Mouse (Mus musculus): ENCODE data around the gene Ndufaf2.

Gene Ndufaf2

DNA sequence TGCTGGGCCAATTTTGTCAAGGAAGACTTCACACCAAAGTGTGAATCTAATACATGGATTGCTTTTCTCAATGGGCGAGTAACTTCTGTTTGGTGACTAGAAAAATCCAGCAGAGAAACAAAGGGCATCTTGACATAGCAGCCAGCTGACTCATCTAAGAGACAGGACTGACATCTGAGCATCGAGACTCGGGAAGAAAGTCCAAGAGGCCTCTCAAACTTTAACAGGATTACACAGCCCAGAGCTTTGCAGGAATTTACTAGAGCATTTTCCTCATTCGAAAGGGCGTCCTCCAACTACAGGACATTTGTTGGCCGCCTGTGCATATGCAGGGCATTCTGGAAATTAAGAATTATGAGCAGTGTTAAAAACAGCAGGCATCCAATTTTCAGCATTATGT, 119.0 kb downstream of the Ndufaf2 start:
- no peak for DNase-seq (ENCODE audit: low read depth, low spot score)

DNA sequence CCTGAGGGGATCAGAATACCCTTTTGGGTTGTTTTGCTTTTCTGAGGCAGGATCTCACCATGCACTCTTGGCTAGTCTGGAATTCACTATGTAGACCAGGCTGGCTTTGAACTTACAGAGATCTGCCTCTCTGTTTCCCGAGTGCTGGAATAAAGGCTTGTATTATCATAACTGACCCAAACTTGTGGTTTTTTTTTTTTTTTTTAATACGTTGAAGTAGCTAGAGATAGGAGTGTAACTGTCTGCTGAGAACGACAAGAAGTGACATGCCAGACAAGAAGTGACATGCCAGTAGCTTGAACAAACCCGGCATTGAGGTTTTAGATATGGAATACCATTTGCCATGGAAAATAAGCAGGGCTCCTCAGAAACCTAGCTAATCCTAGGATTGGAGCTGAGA, 125.6 kb downstream of the Ndufaf2 start:
- DNase-seq (ENCODE audit: low read depth, low spot score): no peak

DNA sequence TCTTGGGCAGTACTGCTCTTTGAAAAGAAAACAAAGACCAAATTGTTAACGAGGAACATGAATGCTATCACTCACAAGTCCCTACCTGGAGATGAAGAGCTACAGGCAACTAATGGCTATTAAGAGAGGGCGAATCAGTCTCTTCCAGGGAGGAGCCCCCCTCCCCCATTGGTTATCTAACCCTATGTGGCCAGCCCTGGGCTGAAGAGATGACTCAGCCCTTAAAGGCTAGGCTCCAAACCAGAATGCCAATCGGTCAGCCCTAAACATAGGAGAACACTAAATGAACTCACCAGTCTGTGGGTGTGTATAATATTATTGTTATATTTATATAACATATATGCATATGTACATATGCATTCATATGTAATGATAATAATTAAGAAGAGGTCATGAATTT, 132.6 kb downstream of the Ndufaf2 start:
- no peak for DNase-seq (ENCODE audit: low read depth, low spot score)

DNA sequence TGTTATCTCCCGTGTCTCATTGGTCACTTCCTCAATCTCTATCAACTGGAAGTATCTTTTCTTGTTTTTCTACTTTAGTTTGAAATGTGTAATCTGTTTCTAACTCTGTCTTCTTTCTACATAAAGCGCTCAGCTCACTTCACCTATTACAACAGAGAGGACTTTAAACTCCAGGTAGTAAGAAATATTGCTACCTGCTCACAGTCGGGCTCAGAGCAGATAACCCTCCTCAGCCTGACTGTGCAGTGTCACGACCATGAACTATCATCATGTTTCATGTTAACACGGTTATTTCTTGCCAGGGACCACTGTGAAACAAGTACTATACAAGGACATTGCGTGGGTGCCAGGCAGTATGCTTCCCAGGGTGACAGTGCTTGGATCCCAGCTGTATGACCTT, 141.1 kb downstream of the Ndufaf2 start:
- no peak for DNase-seq (ENCODE audit: low read depth, low spot score)

DNA sequence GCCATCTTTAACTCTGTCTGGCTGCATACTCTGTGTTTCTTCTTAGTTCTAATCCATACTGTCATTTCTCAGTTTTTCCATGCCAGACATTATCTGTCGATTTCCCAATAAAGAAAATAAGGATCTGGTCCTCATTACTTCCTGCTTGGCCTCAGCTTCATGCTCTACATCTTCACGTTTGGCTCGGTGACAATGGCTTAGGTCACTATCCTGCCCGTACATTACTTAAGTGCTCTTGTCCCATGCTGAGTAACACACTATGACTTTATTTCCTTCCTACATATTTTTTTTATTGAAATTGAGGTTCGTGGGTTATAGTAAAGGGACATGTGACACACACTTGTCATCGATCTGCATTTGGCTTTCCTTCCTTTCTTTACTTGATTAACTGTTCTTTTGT, 143.3 kb downstream of the Ndufaf2 start:
- DNase-seq (ENCODE audit: low read depth, low spot score): no peak

DNA sequence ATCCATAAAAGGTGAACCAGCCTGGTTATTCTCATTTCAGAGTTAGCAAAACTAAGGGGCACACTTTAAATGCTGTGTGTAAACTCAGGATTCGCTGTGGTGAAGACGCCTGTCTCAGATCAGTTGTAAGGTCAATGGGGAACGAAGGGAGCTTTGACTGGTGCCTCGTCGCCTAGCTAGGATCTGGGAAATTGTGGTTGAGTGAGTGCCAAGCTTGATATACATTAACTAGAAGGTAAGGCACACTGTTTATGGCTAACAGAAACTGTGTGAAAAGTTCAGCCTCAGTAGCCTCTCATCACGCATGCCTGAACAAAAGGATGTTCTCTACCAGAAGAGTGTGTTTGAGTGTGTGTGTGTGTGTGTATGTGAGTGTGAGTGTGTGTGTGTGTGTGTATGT, 144.6 kb downstream of the Ndufaf2 start:
- DNase-seq (ENCODE audit: low read depth, low spot score): no peak

DNA sequence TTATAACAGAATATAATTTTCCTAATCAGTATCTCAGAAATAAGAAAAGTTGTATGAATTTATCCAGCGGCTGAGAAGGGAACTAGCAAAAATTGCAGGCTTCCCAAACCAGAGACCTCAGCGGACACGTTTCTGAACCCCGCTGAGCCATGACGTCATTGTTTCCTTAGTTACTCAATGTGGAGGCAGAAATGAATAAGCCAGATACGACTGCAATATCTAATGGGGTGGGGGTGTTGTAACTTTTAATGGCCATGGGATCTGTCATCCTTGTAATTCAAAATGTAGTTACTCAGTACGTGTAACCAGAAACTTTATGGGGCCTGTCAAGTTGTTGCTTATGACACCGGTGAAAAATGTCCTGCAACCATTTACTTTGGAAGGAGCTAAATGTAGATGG, 145.3 kb downstream of the Ndufaf2 start:
- no peak for DNase-seq (ENCODE audit: low read depth, low spot score)

DNA sequence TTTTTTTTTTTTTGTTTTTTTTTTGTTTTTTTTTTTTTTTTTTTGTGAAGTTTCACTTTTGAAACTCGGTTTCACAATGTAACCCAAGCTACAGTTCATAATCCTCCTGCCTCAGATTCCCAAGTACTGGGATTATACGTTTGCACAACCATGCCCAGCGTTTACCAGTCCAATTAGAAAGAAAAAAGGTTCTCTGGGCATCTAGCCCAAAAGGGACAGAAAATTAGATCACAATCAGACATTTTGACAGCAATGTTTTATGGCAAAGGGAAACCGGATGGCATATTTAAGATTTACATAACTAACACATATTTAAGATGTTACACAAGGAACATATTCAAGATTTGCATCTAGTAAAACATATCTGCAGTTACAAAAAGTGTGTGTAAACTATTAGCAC, 150.6 kb downstream of the Ndufaf2 start:
- DNase-seq (ENCODE audit: low read depth, low spot score): no peak

DNA sequence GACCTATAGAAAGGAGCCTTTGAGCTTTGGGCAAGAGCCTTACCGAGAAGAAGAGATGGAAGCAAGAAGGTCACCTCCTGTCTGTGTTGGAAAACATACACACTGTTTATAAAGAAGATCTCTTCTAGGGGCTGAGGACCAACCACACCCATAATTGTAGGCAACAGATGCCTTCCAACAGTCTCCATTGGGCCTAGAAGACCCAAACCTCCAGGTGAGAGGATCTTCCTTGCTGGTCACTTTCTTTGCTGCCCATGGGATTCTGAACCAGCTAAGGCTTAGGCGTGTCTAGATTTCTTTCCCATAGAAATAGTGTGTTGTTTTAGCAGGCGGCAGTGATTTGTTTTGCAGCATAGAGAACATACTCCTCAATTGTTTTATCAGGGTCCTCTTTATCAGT, 162.1 kb downstream of the Ndufaf2 start:
- DNase-seq (ENCODE audit: low read depth, low spot score): no peak

DNA sequence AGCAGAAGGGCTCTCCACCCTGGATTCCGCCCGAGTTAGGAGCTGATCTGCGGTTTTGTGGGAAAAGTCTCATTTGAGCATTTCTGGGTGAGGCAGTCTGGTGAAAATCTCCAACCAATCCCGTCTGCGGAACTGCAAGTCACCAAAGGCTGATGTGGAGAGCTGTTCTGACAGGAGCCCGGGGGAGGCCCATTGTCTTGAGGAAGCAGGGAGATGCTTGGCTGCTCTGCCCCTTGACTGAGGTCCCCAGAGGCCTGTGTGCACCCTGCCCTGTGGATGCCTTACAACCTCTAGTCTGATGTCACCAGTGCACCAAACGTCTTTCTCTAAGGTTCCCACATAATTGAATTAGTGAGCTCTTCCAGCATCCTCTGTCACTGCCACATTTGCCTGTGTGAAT, 163.2 kb downstream of the Ndufaf2 start:
- DNase-seq (ENCODE audit: low read depth, low spot score): no peak

DNA sequence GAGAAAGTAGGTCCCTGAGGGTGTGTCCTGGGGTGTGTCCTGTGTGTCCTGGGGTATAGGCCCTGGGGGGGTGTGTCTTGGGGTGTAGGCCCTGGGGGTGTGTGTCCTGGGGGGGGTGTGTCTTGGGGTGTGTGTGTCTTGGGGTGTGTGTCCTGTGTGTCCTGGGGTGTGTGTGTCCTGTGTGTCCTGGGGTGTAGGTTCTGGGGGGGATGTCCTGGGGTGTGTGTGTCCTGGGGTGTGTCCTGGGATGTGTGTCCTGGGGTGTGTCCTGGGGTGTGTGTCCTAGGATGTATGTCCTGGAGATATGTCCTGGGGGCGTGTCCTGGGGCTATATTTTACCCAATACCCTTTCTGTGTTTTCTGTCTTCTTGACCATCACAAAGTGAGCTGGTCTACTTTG, 165.8 kb downstream of the Ndufaf2 start:
- no peak for DNase-seq (ENCODE audit: low read depth, low spot score)

DNA sequence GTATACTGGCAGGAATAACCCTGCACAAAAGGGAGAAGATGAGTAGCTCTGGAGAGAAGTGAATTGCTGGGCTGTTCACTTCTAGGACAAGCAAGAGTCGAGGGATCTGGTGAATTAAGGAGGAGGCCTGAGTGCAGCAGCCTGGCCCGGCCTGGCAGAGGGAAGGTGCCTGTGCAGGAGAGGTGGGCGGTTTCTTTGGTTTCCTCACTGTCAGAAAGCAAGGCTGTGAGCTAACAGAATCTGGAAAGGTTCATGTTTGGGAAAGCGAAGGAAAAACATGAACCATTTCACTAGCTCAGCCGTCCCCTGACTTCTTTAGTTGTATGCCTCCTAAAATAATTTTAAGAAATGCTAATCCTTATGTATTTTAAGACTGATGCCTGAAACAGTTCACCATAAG, 173.8 kb downstream of the Ndufaf2 start:
- no peak for DNase-seq (ENCODE audit: low read depth, low spot score)

DNA sequence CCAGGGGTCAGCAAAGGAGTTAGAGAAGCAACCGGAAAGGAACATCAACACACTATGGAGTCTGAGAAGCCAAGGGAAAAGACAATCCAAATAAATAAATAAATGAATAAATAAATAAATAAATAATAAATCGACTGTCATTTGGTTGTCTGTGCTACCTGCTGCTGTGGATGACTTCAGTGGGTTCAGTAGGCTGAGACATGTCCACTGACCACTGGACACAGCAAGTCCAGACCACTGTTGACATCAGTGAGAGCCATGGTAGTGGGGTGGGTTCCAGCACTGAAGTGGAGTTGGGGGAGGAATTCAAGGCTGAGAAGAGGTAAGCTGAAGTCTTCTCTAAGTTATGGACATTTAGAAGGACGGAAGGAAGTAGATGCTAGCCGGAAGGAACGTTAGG, 174.2 kb downstream of the Ndufaf2 start:
- no peak for DNase-seq (ENCODE audit: low read depth, low spot score)

DNA sequence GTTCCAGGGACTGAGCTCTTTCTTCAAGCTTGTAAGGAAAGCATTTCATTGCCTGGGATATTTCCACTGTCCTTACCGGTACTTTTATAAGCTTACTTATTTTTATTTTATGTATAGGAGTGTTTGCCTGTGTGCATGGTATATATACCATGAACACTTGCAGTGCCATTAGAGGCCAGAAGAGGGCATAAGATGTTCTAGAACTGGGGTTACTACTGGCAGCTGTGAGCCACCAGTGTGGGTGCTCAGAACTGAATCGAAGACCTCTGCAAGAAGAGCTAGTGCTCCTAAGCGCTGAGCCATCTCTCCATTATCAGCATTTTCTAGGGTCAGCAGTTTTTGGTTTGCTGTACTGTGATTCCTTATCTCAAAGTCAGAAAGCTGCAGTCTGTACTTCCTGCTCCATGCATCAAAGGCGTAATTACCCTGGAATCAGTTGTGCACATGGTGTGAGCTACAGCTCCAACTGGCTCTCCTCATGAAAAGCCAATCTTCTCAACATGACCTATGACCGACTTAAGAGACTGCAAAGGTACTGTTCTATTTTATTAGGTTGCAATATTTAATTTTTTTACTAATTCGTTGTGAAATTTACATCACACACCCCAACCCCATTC, 175.1 kb downstream of the Ndufaf2 start:
- DNase-seq (ENCODE audit: low read depth, low spot score): no peak

DNA sequence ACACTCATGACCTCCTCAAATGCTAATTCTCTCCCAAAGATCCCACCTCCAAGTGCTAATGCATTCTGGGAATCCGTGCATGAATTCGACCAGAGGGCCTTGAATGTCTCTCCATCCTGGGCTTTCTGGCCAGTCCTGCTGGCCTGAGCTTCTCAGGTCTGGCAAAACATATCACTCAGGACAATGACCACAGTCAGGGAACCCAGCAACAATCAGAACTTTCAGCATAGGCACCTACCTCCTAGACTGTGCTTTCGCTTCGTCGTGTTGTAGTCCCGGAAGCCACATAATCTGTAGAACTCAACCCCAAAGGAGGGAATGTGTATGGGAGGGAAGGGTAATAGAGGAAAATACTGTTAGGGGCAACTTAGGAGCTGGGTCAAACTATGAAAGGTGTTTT, 179.0 kb downstream of the Ndufaf2 start:
- DNase-seq (ENCODE audit: low read depth, low spot score): no peak

DNA sequence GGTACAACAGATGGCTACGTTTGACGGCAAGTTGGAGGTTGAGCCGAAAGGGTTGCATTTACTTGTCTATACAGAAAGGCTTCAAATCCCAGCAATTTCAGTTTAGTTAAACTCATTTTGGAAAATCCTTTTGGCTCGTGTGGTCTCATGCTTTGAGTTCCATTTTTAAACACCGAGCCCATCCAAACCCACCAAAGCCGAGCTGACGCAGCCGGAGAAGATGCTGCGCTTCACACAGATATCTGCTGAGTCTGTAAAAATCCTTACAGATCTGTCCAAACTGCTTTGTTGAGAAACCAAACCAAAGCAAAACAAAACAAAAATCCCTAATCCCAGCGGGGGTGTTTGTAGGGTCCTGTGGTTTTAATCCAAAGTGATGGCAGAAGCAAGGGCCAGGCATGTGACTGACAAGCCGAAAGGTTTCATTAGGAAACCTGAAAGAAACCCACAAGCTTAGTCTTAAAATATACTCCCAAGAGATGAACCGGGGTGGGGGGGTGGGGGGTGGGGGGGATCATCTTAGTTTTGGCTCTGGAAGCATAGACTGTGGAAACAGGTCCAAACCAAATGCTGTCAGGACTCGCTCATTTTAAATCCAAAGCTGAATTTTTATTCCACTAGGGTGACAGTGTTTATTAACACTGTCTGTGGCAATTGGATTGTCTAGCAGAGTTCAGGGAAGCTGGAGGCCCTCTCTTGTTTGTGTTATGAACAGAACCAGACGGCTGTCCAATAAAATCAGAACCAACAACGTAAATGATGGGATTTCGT, 181.4 kb downstream of the Ndufaf2 start:
- no peak for DNase-seq (ENCODE audit: low read depth, low spot score)

DNA sequence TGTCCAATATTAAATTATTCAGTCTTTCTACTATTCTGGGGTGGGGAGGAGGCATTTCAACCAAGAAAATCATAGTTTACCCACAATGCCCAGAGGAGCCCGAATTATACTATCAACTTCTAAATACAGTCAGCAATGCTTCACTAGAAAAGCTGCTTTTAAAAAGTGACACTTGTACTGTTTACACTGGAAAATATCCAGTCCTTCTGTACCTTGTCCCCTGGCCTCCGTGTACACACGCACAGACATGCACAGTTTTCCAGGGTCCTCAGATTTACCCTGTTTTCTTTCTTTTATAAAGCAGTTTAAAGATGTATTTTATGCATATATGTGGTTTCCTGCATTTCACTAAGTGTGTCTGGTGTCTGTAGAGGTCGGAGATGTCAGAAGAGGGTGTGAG, 186.0 kb downstream of the Ndufaf2 start:
- no peak for DNase-seq (ENCODE audit: low read depth, low spot score)

DNA sequence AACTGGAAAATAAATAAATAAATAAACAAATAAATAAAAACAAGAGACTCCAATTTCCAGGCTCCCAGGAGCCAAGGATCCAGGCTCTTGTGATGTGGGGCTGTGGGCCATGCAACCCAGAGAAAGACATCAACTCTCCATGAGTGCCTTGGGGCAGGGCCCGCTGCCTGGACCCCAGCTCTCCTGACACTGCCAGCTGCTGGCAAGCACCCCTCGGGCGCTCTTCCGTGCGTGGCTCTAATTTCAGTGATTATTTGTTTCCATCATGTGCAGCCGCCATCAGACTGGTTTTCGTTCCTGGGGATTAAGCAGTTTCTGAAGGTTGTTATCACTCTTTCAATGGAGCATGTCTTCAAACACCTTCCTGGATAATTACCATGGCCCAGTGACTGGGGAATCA, 186.6 kb downstream of the Ndufaf2 start:
- no peak for DNase-seq (ENCODE audit: low read depth, low spot score)

DNA sequence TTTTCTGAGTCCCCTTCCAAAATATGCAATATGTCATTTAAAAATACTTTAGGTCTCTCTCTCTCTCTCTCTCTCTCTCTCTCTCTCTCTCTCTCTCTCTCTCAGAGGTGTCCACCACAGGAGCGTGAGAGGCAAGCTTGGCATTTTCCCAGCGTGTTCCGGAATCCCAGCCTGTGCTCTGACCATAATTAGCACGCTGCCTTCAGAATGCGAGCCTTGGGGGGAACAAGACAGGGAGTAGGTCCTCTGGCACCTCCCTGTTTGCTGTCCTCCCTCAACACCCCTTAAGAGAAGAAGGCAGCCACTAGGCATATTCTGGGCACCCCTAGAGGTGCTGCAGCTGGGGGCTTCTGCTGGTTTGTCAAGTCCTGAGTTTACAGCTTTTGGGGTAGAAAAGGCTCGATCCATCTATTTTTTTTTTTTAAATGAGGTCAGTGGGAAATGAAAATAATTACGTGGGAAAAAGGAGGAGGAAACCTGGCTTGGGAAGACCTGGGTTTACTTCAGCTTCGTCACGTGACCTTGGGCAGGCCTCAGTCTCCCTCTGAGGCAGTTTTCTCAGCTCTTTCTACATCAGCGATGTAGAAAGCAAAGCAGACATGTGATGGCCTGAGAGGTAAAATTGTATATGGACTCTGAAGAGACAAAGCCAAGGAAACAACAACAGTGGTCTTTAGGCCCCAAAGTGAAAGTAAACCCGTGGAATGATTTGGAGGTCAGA, 187.8 kb downstream of the Ndufaf2 start:
- DNase-seq (ENCODE audit: low read depth, low spot score): no peak

DNA sequence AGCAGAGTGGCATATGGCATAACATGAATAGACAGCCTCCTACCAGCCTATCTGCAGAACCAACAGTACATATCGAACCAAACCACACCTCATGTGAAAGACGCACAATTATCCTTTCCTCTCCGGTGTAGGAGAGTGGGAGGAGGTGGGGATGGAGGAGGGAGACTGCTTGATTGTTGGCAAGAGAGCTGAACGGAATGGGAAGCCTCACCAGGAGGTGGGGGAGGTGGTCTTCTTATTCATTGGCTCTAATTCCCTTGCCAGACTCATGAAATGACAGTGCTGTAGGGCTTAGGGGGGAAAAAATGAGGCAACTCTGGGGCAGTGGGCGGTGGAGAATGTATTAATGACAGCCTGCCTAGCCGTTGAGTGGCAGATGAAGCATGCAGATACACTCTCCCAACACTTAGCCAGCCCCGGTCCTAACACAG, 188.4 kb downstream of the Ndufaf2 start:
- no peak for DNase-seq (ENCODE audit: low read depth, low spot score)

DNA sequence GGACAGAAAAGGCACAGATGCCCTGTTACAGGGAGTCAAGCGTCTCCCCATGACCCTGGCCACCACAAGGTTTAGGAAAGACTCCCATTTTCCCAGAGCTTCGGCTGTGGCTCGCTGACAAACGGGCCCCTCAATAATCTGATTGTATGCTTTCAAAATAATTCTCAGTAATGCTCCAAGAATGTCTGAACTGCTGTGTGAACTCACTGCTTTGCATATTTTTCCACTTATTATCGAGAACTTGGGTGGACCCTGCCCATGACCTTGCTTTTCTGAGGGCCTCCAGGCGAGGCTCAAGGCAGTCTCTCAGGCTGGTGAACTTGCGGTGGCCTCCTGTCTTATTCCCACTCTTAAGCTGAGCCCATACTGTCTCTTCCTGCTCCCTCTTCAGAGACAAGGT, 193.8 kb downstream of the Ndufaf2 start:
- no peak for DNase-seq (ENCODE audit: low read depth, low spot score)

DNA sequence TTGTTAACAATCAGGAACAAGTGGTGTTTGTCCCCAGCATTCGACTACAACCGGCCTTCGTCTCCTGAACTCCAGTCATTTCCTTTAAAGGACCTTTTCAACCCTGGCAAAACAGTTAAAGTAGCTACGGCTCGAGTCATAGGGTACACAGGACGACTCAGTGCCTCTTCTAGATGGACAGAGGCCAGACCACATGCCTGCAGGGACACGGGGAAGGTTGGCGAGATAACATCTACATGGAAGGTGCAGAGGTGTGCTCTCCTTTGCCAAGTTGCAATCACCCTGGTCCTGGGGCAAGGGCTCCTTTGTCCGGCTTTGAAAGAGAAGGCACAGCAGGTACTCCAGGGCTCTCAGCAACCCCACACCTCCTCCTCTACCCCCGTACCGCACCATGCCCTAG, 195.0 kb downstream of the Ndufaf2 start:
- no peak for DNase-seq (ENCODE audit: low read depth, low spot score)

DNA sequence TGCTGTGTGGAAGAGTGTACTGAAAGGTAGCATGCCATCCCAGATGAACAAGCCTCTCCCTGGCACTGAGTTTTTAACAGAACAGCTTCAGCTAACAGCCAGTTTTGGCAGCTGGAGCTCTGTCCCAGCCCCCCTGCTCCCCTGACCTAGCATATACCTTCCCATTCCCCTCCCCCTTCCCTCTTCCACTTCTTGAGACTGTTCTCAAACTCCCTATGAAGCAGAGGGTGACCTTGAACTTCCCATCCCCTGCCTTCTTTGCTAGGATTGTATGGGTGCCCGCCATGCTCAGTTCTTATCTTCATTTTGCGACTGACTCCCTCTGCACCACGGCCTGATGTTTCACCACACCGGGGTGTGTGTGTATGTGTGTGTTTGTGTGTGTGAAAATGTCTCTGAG, 195.7 kb downstream of the Ndufaf2 start:
- DNase-seq (ENCODE audit: low read depth, low spot score): no peak

Data from CD4-positive, CD25-positive, alpha-beta regulatory T cell, adult 2 months (primary cell).